Mouse (Mus musculus): ENCODE measurements around the gene Ube2l6. TPM values are rescaled to one million over a fixed set of nuclear protein-coding genes. Genes with fewer than 3 reads are reported as not detected.
A peak's percentile ranks its signal among the peaks of the same experiment; 100 is the strongest.

The Ube2l6 gene
- polyA plus RNA-seq, 1 experiment from 2014 or later: 83.7 TPM

GRCm38 (mm10) chr2:84837107-84837506 lies 38.5 kb downstream of the Ube2l6 start:
- Histone ChIP-seq H3K27me3 (replicated peaks; ENCODE audit: insufficient read depth, low read length) (0 out of 2 replicates have a peak, but pooled peaks cover 3% of the 10 kb centered on the region), H3K9ac (replicated peaks; ENCODE audit: low read depth) (no peak overlapping the region), H3K4me2 (replicated peaks; ENCODE audit: low read depth, low read length) (no peak overlapping the region), H3K4me1 (ENCODE audit: insufficient read depth, low read depth, low read length) (peaks cover 7% of the 10 kb centered on the region; the same call in 1 of the 2 replicates), H3K27ac (ENCODE audit: low read length) (no peak overlapping the region), H3K9me3 (ENCODE audit: low read length) (no peaks in the 10 kb centered on the region), H3K36me3 (ENCODE audit: insufficient read depth, low read length) (no peaks in the 10 kb centered on the region), H3K4me3 (ENCODE audit: low read depth, low read length) (no peak overlapping the region)
- no peak for DNase-seq (ENCODE audit: low spot score)
- no peak for TF ChIP-seq EP300 (IDR thresholded peaks at IDR 0.05)
- no peak for TF ChIP-seq CTCF (IDR thresholded peaks at IDR 0.05)
- no peak for ATAC-seq
- WGBS: 56% methylated on average over 8 of the region's 8 CpGs

- H3K27me3 ChIP-seq (replicated peaks; ENCODE audit: insufficient read depth, low read length): 0 out of 2 replicates have a peak, but pooled peaks cover 3% of the 10 kb centered on the region
- H3K9me3 ChIP-seq (ENCODE audit: low read length): no peaks in the 10 kb centered on the region
- TF ChIP-seq EP300 (IDR thresholded peaks at IDR 0.05): no peak
- TF ChIP-seq CTCF (IDR thresholded peaks at IDR 0.05): no peak
- 0 out of 2 replicates have a peak overlapping the region, but pooled peaks have one; percentile 80 for H3K4me2 ChIP-seq (replicated peaks; ENCODE audit: low read depth, low read length)
- H3K4me3 ChIP-seq (ENCODE audit: low read depth, low read length): 0 out of 2 replicates have a peak overlapping the region, but pooled peaks have one; percentile 58
- no peak overlapping the region for H3K27ac ChIP-seq (ENCODE audit: low read length)
- H3K4me1 ChIP-seq (ENCODE audit: insufficient read depth, low read depth, low read length): peaks cover 7% of the 10 kb centered on the region; the same call in 1 of the 2 replicates
- WGBS: 28% methylated on average over 9 of the region's 9 CpGs
- no peak for DNase-seq (ENCODE audit: low spot score)
- no peak for ATAC-seq
- no peaks in the 10 kb centered on the region for H3K36me3 ChIP-seq (ENCODE audit: insufficient read depth, low read length)
- no peak overlapping the region for H3K9ac ChIP-seq (replicated peaks; ENCODE audit: low read depth)
Observed at GRCm38 (mm10) chr2:84837817-84838592, 39.4 kb downstream of the Ube2l6 start.

- Histone ChIP-seq H3K4me2 (replicated peaks; ENCODE audit: low read depth, low read length) (peak within 1 kb of the TSS; percentile 80), H3K4me1 (ENCODE audit: insufficient read depth, low read depth, low read length) (peaks cover 7% of the 10 kb centered on the region; the same call in 1 of the 2 replicates), H3K36me3 (ENCODE audit: insufficient read depth, low read length) (no peaks in the 10 kb centered on the region), H3K9ac (replicated peaks; ENCODE audit: low read depth) (peak within 1 kb of the TSS; percentile 71), H3K27ac (ENCODE audit: low read length) (peak within 1 kb of the TSS; percentile 74), H3K4me3 (ENCODE audit: low read depth, low read length) (peak within 1 kb of the TSS; percentile 58), H3K9me3 (ENCODE audit: low read length) (no peaks in the 10 kb centered on the region), H3K27me3 (replicated peaks; ENCODE audit: insufficient read depth, low read length) (0 out of 2 replicates have a peak, but pooled peaks cover 3% of the 10 kb centered on the region)
- DNase-seq (ENCODE audit: low spot score) (no peak), ATAC-seq (no peak)
- 22% methylated on average over 10 of the region's 10 CpGs for WGBS
- TF ChIP-seq CTCF (IDR thresholded peaks at IDR 0.05) (no peak), EP300 (IDR thresholded peaks at IDR 0.05) (no peak)
Observed at GRCm38 (mm10) chr2:84838593-84838949, 39.9 kb downstream of the Ube2l6 start, which contains the start of gene Slc43a1. Gene Slc43a1 (plus strand): TSS chr2:84838850.

- peak; percentile 55 for DNase-seq (ENCODE audit: low spot score)
- Histone ChIP-seq H3K27ac (ENCODE audit: low read length) (peak overlapping the region; percentile 74), H3K36me3 (ENCODE audit: insufficient read depth, low read length) (no peaks in the 10 kb centered on the region), H3K4me3 (ENCODE audit: low read depth, low read length) (peak overlapping the region; percentile 58), H3K4me1 (ENCODE audit: insufficient read depth, low read depth, low read length) (peaks cover 7% of the 10 kb centered on the region; the same call in 1 of the 2 replicates), H3K4me2 (replicated peaks; ENCODE audit: low read depth, low read length) (peak overlapping the region; percentile 80), H3K9ac (replicated peaks; ENCODE audit: low read depth) (peak overlapping the region; percentile 71), H3K9me3 (ENCODE audit: low read length) (no peaks in the 10 kb centered on the region), H3K27me3 (replicated peaks; ENCODE audit: insufficient read depth, low read length) (0 out of 2 replicates have a peak, but pooled peaks cover 3% of the 10 kb centered on the region)
- TF ChIP-seq CTCF (IDR thresholded peaks at IDR 0.05): no peak
- TF ChIP-seq EP300 (IDR thresholded peaks at IDR 0.05): 0 out of 2 replicates have a peak, but pooled peaks have one; percentile 12
- peak; percentile 14; the same call in 1 of the 2 replicates for ATAC-seq
- WGBS: under 1% methylated on average over 46 of the region's 47 CpGs
Observed at GRCm38 (mm10) chr2:84838993-84839980, 40.7 kb downstream of the Ube2l6 start.

- 0 out of 2 replicates have a peak, but pooled peaks cover 3% of the 10 kb centered on the region for H3K27me3 ChIP-seq (replicated peaks; ENCODE audit: insufficient read depth, low read length)
- ATAC-seq (peak; percentile 91), DNase-seq (ENCODE audit: low spot score) (peak; percentile 81)
- H3K4me1 ChIP-seq (ENCODE audit: insufficient read depth, low read depth, low read length): peaks cover 7% of the 10 kb centered on the region; the same call in 1 of the 2 replicates
- WGBS: under 1% methylated on average over 53 of the region's 54 CpGs
- H3K36me3 ChIP-seq (ENCODE audit: insufficient read depth, low read length): no peaks in the 10 kb centered on the region
- H3K4me3 ChIP-seq (ENCODE audit: low read depth, low read length): peak overlapping the region; percentile 58
- peak overlapping the region; percentile 71 for H3K9ac ChIP-seq (replicated peaks; ENCODE audit: low read depth)
- no peak for TF ChIP-seq EP300 (IDR thresholded peaks at IDR 0.05)
- peak; percentile 20 for TF ChIP-seq CTCF (IDR thresholded peaks at IDR 0.05)
- no peaks in the 10 kb centered on the region for H3K9me3 ChIP-seq (ENCODE audit: low read length)
- H3K4me2 ChIP-seq (replicated peaks; ENCODE audit: low read depth, low read length): peak overlapping the region; percentile 80
- peak overlapping the region; percentile 74 for H3K27ac ChIP-seq (ENCODE audit: low read length)
Observed at GRCm38 (mm10) chr2:84840016-84840747, 41.6 kb downstream of the Ube2l6 start.

Measured in lung, postnatal 0 days (tissue).